Mouse (Mus musculus): Measurements from ENCODE around the gene Psat1. TPM values are rescaled to one million over a fixed set of nuclear protein-coding genes. Genes with fewer than 3 reads are reported as not detected.

Gene Psat1
- total RNA-seq, 1 experiment from 2014 or later: 7.0 TPM

DNA sequence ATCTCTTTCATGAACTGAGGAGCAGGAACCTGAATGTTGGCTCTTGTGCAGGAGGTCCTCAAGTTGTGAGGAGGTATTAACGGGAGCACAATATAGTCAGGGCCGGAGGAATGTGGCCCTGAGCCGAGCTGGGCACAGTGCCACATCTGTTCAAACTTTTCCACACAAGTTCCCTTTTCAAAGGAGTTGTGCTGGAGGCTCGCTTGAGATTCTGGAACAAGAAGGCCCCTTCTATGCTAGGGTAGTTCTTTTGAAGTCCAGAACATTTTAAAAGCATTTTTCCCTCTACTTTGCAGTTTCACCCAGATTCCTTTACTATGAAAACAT, 21.5 kb downstream of the Psat1 start:
- ATAC-seq (replicated peaks; ENCODE audit: insufficient number of reproducible peaks, low FRiP score, low TSS enrichment, poor library complexity, severe bottlenecking): no peak

DNA sequence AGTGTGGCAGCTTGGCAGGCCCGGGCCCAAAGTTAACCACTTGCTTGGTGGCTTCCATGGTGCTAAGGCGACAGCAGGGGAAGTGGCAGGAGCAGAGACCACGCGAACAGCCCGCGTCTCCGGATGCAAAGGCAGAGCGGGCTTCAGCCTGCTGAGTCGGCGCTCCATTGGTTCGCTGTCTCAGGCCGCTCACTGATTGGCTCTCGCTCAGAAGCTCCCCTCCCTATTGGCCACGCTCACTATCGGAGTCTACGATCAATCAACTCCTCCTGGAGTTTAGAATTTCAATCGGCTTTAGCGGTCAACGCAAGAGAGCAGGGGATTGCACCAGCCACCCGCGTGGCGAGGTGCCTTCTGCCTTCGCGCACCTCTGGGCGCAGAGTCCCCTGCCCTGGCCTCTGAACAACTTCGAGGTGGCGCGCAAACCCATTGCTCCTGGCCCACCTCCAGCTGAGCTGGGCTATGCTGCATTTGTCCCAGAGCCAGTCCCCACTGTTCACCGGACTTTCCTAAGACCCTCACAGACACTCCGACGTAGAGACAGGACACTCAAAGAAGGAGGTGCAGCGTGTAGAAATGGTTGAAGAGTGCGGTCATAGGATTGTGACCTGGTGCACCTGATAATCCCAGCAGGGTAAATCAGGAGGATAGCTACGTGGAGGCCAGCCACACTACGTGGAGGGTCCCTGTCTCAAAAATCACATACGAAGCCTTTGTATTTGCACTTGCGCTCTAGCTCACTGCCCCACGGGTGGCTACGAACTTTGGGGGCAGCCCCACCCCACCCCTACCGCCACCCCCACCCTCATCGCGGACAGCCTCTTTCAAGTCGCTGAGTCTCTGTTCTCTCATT, 22.0 kb downstream of the Psat1 start:
- peak; percentile 98 for ATAC-seq (replicated peaks; ENCODE audit: insufficient number of reproducible peaks, low FRiP score, low TSS enrichment, poor library complexity, severe bottlenecking)

GRCm38 (mm10) chr19:15924181-15924865, 22.8 kb downstream of the Psat1 start:
- peak; percentile 18; the same call in 1 of the 2 replicates for ATAC-seq (replicated peaks; ENCODE audit: insufficient number of reproducible peaks, low FRiP score, low TSS enrichment, poor library complexity, severe bottlenecking)

DNA sequence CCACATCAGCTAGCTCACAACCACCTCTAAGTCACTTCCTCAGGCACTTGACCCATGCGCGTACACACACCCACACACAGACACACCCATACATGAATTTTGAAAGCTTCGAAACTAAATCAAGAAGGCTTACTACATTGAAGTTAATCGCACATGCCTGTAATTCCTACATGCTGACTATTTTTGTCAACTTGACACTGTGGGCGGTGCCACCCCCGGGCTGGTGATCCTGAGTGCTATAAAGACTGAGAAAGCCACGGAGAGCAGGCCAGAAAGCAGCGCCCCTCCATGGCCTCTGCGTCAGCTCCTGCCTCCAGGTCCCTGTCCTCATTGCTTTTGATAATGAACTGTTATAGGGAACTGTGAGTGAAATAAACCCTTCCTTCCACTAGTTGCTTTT, 23.7 kb downstream of the Psat1 start:
- ATAC-seq (replicated peaks; ENCODE audit: insufficient number of reproducible peaks, low FRiP score, low TSS enrichment, poor library complexity, severe bottlenecking): peak; percentile 40; the same call in 1 of the 2 replicates

DNA sequence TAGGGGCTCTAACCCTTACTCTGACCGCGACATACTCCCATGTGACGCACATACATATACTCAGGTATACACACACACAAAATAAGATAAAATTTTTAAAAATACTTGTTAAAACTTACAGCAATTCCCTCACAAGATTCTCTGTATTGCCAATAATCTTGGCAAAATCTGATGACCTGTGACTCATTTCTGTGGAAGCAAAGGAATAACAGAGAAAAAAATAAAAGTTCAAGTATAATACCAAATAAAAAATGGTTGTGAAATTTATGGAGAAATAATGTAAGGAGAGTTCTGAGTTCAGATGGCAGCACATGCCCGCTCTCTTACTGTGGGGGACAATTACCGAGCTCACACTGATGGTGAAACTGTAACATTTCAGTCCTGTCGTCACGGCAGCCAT, 27.8 kb downstream of the Psat1 start:
- no peak for ATAC-seq (replicated peaks; ENCODE audit: insufficient number of reproducible peaks, low FRiP score, low TSS enrichment, poor library complexity, severe bottlenecking)

- ATAC-seq (replicated peaks; ENCODE audit: insufficient number of reproducible peaks, low FRiP score, low TSS enrichment, poor library complexity, severe bottlenecking): no peak
Observed at GRCm38 (mm10) chr19:15918111-15918510, 29.0 kb downstream of the Psat1 start.

DNA sequence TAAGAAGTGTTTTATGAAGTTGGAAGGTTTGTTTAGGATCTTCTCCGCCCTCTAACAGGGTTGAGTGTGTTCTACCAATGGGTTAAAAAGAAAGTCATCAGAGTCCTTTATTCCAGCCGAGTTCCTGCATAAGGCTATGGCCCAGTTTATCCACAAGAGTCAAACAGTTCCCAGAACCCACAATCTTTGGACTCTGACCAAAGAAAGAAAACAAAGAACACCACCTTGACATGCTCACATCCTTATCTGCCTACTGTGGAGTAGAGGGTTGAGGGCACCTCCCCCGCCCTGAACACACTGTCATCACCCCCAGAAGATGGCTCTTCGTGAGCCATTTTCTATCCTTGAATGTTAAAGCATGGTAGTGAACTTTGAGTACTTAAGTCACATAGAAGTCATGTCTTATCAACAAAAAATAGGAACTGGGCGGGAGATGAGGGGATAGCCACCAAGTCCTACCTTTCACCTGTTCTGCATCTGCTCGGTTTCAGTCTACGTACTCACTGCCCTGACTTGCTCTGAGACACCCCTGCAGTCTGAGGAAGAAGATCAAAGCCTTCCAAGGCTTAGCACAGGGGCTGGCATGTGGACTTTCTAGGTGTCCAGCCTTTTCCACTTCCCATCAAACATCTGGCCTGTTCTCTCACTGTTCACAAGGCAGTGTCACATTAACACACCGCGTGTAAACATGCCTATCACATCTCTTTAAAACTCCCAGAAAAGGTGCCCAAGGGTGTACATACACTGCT, 33.7 kb downstream of the Psat1 start:
- ATAC-seq (replicated peaks; ENCODE audit: insufficient number of reproducible peaks, low FRiP score, low TSS enrichment, poor library complexity, severe bottlenecking): no peak

DNA sequence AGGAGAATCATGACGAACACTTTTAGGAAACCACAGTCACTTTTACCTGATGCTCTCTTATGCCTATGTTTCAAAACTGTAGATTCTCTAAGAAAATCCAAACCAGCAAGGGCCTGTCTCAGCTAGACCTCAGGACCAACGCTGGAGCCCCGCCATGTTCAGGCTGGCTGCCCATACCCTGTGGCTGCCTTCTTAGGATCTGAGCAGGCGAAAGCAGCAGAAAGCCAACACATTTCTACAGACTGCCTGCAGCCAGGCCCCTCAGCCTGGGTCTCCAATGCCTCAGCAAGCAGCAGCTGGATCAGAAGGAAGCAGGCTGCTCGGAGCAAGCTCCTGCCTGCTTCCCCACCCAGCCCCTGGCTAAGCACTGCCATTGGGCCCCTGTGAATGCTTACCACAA, 35.7 kb downstream of the Psat1 start:
- no peak for ATAC-seq (replicated peaks; ENCODE audit: insufficient number of reproducible peaks, low FRiP score, low TSS enrichment, poor library complexity, severe bottlenecking)

DNA sequence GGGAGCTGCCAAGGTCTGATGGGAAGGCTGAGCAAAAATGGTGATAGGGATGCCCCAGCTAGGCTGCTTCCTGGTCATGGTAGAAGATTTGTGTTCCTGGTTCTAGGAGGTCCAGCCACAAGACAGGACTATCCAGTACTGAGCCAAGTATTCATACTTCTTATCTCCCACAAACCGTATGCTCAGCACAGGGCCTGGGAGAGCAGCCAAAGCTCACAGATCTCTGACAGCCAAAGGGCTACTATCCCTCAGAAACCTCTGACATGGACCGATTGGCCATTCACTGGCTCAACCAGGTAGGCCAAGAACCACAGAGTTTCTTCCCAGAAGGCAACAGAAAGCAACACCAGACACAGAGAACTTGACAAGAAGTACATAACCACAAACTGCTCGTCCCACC, 36.1 kb downstream of the Psat1 start:
- ATAC-seq (replicated peaks; ENCODE audit: insufficient number of reproducible peaks, low FRiP score, low TSS enrichment, poor library complexity, severe bottlenecking): no peak

DNA sequence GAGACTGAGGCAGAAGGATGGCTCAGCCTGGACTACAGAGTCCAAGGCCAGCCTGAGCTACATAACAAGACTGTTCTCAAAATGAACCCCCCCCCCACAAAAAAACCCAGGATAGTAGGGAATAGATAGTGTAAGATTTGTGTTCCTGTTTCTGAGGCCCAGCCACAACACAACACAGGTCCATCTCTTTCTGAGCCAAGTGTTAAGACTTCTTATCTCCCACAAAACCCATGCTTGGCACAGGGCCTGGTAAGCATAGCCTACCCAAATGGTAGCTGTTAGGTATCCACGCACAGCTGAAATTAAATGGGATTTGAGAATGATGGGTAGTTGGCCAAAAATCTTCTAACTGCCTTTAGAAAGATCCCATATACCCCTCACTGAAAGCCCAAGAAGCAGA, 36.6 kb downstream of the Psat1 start:
- ATAC-seq (replicated peaks; ENCODE audit: insufficient number of reproducible peaks, low FRiP score, low TSS enrichment, poor library complexity, severe bottlenecking): no peak

- ATAC-seq (replicated peaks; ENCODE audit: insufficient number of reproducible peaks, low FRiP score, low TSS enrichment, poor library complexity, severe bottlenecking): no peak
Observed at GRCm38 (mm10) chr19:15908016-15908415, 39.1 kb downstream of the Psat1 start.

DNA sequence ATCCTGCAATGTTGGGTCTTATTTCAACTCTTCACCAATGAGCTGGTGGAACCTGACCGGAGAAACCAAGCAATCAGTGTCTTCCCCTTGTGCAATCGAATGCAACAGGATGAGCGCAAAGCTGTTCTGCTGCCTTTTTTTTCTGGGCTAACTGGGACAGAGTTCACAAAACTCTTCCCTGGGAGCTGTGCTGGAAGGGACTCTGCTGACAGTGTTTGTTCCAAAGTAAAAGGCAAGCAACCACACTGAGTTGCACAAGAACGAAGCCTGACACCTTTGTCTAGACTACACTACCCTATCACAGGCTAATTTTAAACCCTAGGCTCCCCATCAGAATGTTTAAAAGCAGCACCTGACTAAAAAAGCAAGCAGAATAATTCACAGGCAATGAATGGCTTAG, 42.4 kb downstream of the Psat1 start:
- ATAC-seq (replicated peaks; ENCODE audit: insufficient number of reproducible peaks, low FRiP score, low TSS enrichment, poor library complexity, severe bottlenecking): no peak

DNA sequence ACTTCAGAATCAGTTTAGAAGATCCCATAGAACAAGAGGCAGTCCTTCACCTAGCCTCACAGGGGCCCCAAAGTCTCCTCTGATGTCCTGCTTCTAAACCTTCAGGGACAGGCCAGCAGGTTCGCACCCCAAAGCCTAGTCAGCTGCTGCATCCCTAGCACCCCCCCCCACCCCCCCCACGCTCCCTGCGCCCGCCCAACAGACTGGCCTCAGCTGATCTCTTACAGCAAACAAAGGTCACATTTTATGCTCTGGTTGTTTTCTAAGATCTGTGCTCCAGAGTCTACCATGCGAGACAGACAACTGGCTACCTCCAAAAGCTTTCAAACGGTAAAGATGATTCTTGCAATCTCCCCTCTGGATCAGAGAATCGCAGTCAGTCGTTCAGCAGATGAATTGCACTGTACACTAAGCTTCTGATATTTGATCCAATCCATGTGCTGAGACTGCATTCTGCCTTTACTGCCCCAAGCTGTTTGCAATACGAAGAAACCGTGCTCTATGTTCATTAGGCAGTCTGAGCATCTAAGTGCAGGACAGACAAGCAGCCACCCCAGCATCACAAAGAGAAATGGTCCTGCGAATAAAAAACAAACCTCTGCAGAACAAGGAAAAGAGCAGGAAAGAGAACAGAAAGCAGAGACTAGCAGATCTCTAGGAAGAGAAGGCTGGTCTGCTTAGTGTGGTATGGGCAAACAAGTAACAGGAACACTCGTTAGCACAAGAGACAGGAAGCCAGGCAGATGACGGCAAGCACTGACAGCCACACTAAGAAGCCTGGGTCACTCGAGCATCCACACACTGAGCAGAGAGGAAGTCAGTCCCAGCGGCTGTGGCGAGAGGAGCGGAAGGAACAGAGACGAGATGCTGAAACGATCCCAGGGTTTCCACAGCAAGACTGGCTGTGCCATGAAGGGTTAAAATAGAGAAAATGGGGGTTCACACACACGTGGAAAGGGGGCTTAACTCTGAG, 43.3 kb downstream of the Psat1 start:
- ATAC-seq (replicated peaks; ENCODE audit: insufficient number of reproducible peaks, low FRiP score, low TSS enrichment, poor library complexity, severe bottlenecking): no peak; the same call in 1 of the 2 replicates

DNA sequence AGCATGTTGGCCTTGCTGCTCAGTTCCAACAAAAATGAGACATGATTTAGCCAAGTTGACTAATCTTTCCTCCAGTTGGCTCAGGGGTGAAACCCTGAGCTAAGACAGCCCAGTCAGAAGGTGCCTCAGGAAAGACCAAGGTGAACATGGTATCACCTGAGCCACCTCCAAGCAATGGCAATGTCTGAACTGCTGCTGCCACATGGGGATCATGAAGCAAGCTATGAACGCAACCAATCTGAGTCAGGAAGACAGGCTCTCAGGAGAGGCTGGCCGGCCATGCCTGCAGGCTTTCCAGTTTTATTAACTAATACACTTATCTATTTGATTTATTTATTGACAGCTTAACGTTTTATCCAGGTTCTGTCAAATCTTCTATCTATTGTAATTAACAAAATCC, 51.5 kb downstream of the Psat1 start:
- no peak for ATAC-seq (replicated peaks; ENCODE audit: insufficient number of reproducible peaks, low FRiP score, low TSS enrichment, poor library complexity, severe bottlenecking)

DNA sequence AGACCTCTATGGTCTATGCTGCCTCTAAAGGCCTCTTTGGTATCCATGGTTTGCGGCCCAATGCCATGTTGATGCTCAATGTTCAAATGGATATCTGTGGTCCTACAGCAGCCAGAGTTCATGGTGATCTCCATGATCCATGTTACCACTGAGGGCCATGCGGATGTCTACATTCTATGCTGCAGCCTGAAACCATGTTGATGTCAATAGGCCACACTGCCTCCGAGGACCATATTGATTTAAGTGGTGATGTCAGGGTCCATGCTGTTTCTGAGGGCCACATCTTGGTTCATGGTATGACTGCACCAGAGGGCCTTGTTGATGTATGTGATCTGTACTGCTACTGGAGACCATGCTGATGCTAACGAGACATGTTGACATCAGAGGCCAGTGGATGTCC, 55.0 kb downstream of the Psat1 start:
- no peak for ATAC-seq (replicated peaks; ENCODE audit: insufficient number of reproducible peaks, low FRiP score, low TSS enrichment, poor library complexity, severe bottlenecking)

DNA sequence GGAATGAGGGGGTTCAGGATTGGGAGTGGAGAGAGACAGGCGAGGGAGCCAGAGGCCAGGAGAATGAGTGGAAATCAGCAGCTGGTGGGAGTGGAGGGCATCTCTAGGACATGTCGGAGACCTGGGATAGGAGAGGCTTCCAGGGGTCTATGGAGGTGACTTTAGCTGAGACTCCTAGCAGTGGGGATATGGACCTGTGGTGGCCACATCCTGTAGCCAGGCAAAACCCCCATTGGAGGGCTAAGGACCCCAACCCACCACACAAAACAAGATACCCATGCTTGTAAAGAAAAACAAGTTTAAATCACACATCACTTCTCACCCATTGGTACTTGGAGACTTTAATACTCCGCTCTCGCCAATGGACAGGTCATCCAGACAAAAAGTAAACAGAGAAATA, 58.7 kb downstream of the Psat1 start:
- ATAC-seq (replicated peaks; ENCODE audit: insufficient number of reproducible peaks, low FRiP score, low TSS enrichment, poor library complexity, severe bottlenecking): no peak

DNA sequence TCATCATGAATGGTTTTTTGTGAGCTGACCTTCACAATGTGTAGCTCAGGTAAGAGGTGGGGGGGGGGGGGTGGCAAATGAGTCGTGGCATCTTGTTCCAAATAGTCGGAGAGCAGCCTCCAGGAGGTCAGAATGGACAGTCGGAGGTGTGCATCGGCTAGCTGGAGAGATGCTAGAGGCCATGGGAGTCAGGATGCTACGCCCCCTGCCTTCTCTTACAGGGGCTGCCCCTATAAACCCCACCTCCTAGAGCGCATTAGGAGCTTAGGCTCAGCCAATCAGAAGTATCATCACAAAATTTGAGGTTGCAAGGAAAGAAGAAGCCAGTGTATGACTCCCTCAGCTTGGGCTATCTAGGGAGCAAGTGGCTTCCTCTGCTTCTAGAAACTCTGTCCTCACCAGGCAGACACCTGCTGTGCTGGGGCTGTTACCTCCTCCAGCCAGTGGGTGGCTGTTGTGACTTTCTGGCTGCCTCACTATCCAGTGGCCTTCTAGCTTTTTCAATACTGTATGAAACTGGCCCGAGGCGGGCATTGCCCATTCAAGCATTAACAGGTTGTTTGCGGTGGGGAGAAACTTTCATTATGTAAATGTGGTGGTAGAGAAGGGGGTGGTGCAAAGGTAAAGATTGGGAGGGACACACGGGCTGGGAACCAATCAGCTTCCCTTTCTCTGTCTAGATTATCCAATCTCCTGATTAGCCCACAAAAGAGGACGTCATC, 64.3 kb downstream of the Psat1 start:
- peak; percentile 72 for ATAC-seq (replicated peaks; ENCODE audit: insufficient number of reproducible peaks, low FRiP score, low TSS enrichment, poor library complexity, severe bottlenecking)

GRCm38 (mm10) chr19:15880731-15881130, 66.4 kb downstream of the Psat1 start:
- ATAC-seq (replicated peaks; ENCODE audit: insufficient number of reproducible peaks, low FRiP score, low TSS enrichment, poor library complexity, severe bottlenecking): no peak

All from monocyte, adult 5-6 weeks (primary cell).